Mouse (Mus musculus): ENCODE measurements around the gene Wnt16. TPM values are rescaled to one million over a fixed set of nuclear protein-coding genes. Genes with fewer than 3 reads are reported as not detected.

Gene Wnt16
- total and polyA plus RNA-seq, 2 experiments from 2014 or later: 0.90 to 1.3 TPM

DNA sequence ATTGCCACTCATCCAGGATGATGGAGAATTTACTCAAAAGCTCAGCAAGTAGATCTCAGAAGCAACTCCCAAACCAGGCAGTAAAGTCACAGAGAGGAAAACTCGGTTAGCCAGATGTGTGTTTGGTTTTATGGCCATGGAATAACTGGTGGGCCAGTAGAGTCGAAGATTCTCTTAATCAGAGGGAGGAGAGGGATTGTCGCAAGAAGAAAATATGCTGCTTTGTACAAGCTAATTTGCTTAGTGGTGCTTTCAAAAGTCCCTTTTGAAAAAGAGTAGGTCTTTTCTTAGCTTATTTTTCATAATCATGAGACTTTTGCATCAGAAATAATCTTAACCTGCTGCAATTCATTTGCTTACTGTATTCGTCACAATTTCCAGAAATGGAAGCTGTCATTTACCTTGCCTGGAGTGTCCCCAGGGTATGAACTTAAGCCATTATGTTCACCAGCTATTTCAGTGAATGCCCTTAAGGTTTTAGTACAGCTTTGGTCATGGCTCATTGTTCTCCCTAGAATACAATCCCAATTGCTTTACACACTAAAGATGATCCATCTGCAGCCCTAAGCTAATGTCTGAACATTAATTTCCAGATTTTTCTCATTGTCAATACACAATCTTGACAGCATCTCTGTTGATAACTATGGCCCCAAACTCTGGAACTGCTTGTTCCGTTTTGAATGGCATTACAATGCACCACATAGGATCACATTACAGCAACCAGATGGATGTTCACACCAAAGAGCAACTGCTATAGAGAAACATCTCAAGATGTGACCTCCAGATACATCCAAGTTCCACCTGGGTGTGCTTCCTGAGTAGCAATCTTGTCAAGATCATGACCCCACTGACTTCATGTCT lies 20.0 kb upstream of the Wnt16 start:
- 80% methylated on average over 5 of the region's 5 CpGs for WGBS
- TF ChIP-seq CTCF (IDR thresholded peaks at IDR 0.05; ENCODE audit: low read depth): no peak

DNA sequence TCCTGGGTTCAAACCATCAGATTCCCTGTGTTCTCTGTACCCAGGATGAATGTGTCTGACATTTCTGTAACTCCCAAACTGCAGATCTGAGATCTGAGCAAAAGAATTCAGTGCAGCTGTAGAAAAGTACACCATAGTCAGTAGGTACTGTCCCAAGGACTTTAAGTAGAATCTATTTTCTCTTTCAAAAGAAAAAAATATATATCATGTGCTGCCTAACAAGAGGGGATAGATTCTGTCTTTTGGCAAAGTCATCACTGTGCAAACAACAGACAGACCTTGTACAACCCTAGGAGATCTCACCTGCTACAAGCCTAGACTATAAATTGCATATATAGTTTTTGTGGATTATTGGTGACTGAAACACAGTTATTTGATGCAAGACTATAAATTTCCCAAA lies 19.4 kb upstream of the Wnt16 start:
- Histone ChIP-seq H3K27ac (no peak overlapping the region), H3K27me3 (ENCODE audit: insufficient read depth, low read length) (no peaks in the 10 kb centered on the region), H3K4me2 (ENCODE audit: low read depth, low read length) (no peak overlapping the region), H3K9ac (replicated peaks; ENCODE audit: low read length) (no peak overlapping the region), H3K4me1 (ENCODE audit: insufficient read depth, low read length) (no peaks in the 10 kb centered on the region), H3K36me3 (ENCODE audit: insufficient read depth, low read length) (no peaks in the 10 kb centered on the region), H3K4me3 (ENCODE audit: low read length) (no peak overlapping the region), H3K9me3 (ENCODE audit: low read length) (no peaks in the 10 kb centered on the region)
- TF ChIP-seq CTCF (IDR thresholded peaks at IDR 0.05; ENCODE audit: low read depth): no peak
- no peak for DNase-seq (ENCODE audit: low spot score)
- no peak for ATAC-seq

More for the DNA sequence above, 20.0 kb upstream of the Wnt16 start:
- no peak overlapping the region for H3K4me3 ChIP-seq (ENCODE audit: low read length)
- ATAC-seq (no peak), DNase-seq (ENCODE audit: low spot score) (no peak)
- no peaks in the 10 kb centered on the region for H3K36me3 ChIP-seq (ENCODE audit: insufficient read depth, low read length)
- H3K4me2 ChIP-seq (ENCODE audit: low read depth, low read length): no peak overlapping the region
- H3K9me3 ChIP-seq (ENCODE audit: low read length): no peaks in the 10 kb centered on the region
- H3K27ac ChIP-seq: no peak overlapping the region
- no peak overlapping the region for H3K9ac ChIP-seq (replicated peaks; ENCODE audit: low read length)
- no peaks in the 10 kb centered on the region for H3K4me1 ChIP-seq (ENCODE audit: insufficient read depth, low read length)
- H3K27me3 ChIP-seq (ENCODE audit: insufficient read depth, low read length): no peaks in the 10 kb centered on the region

- no peak for ATAC-seq
- TF ChIP-seq CTCF (IDR thresholded peaks at IDR 0.05; ENCODE audit: low read depth): no peak
- 82% methylated on average over 8 of the region's 8 CpGs for WGBS
Measured at GRCm38 (mm10) chr6:22269840-22270521, 18.0 kb upstream of the Wnt16 start.

GRCm38 (mm10) chr6:22277941-22278340 lies 10.1 kb upstream of the Wnt16 start:
- H3K36me3 ChIP-seq (ENCODE audit: insufficient read depth, low read length): no peaks in the 10 kb centered on the region
- ATAC-seq (no peak), DNase-seq (ENCODE audit: low spot score) (no peak)
- no peak overlapping the region for H3K4me2 ChIP-seq (ENCODE audit: low read depth, low read length)
- WGBS: 92% methylated on average over 3 of the region's 3 CpGs
- H3K9ac ChIP-seq (replicated peaks; ENCODE audit: low read length): no peak overlapping the region
- no peak for TF ChIP-seq CTCF (IDR thresholded peaks at IDR 0.05; ENCODE audit: low read depth)
- no peak overlapping the region for H3K4me3 ChIP-seq (ENCODE audit: low read length)
- H3K9me3 ChIP-seq (ENCODE audit: low read length): no peaks in the 10 kb centered on the region
- no peaks in the 10 kb centered on the region; the same call in 1 of the 2 replicates for H3K4me1 ChIP-seq (ENCODE audit: insufficient read depth, low read length)
- no peak overlapping the region for H3K27ac ChIP-seq
- H3K27me3 ChIP-seq (ENCODE audit: insufficient read depth, low read length): no peaks in the 10 kb centered on the region

More at GRCm38 (mm10) chr6:22269840-22270521, 18.0 kb upstream of the Wnt16 start:
- Histone ChIP-seq H3K9ac (replicated peaks; ENCODE audit: low read length) (no peak overlapping the region), H3K27me3 (ENCODE audit: insufficient read depth, low read length) (no peaks in the 10 kb centered on the region), H3K4me1 (ENCODE audit: insufficient read depth, low read length) (no peaks in the 10 kb centered on the region), H3K27ac (no peak overlapping the region), H3K9me3 (ENCODE audit: low read length) (no peaks in the 10 kb centered on the region), H3K4me2 (ENCODE audit: low read depth, low read length) (no peak overlapping the region), H3K36me3 (ENCODE audit: insufficient read depth, low read length) (no peaks in the 10 kb centered on the region), H3K4me3 (ENCODE audit: low read length) (no peak overlapping the region)
- no peak for DNase-seq (ENCODE audit: low spot score)

DNA sequence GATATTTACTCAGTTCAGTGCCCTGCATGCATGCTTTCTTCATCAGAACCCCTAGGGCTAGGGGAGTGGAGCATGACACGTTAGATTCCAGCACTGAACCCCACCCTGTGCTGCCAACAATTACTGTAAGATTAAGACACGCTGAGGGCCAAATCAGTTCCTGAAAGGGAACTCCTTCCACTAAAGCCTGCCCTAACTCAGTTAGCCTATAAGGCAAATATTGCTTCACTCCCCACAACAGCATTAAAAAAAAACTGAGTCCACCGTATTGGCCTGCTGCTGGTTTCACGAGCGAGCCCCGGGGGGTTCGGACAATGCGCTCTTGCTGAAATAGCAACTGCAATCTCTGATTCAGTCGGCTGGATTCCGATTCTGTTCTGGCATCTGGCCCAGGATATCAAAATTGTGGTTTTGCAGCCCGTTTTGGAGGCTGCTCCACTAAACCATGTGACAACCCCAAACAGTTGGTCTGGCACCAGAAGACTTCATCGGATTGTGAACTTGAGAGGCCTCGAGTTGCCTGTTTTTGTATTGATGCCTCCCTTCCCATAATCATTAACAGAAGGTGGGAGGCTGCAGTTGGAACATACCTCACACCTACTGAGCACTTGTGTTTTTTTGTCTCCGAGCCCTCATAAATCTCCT lies 7.7 kb upstream of the Wnt16 start:
- no peaks in the 10 kb centered on the region for H3K36me3 ChIP-seq (ENCODE audit: insufficient read depth, low read length)
- no peaks in the 10 kb centered on the region for H3K27me3 ChIP-seq (ENCODE audit: insufficient read depth, low read length)
- H3K4me1 ChIP-seq (ENCODE audit: insufficient read depth, low read length): no peaks in the 10 kb centered on the region; the same call in 1 of the 2 replicates
- no peaks in the 10 kb centered on the region for H3K9me3 ChIP-seq (ENCODE audit: low read length)
- H3K9ac ChIP-seq (replicated peaks; ENCODE audit: low read length): no peak overlapping the region
- 37% methylated on average over 14 of the region's 14 CpGs for WGBS
- H3K27ac ChIP-seq: no peak overlapping the region
- no peak for ATAC-seq
- TF ChIP-seq CTCF (IDR thresholded peaks at IDR 0.05; ENCODE audit: low read depth): no peak
- H3K4me2 ChIP-seq (ENCODE audit: low read depth, low read length): peak overlapping the region; percentile 36
- no peak overlapping the region for H3K4me3 ChIP-seq (ENCODE audit: low read length)
- peak; percentile 42 for DNase-seq (ENCODE audit: low spot score)

- Histone ChIP-seq H3K9ac (replicated peaks; ENCODE audit: low read length) (no peak overlapping the region), H3K9me3 (ENCODE audit: low read length) (no peaks in the 10 kb centered on the region), H3K4me3 (ENCODE audit: low read length) (no peak overlapping the region), H3K27me3 (ENCODE audit: insufficient read depth, low read length) (0 out of 2 replicates have a peak, but pooled peaks cover 6% of the 10 kb centered on the region), H3K27ac (no peak overlapping the region), H3K4me2 (ENCODE audit: low read depth, low read length) (no peak overlapping the region), H3K4me1 (ENCODE audit: insufficient read depth, low read length) (no peaks in the 10 kb centered on the region; the same call in 1 of the 2 replicates), H3K36me3 (ENCODE audit: insufficient read depth, low read length) (no peaks in the 10 kb centered on the region)
- DNase-seq (ENCODE audit: low spot score) (no peak), ATAC-seq (no peak)
- TF ChIP-seq CTCF (IDR thresholded peaks at IDR 0.05; ENCODE audit: low read depth): no peak
- 94% methylated on average over 4 of the region's 4 CpGs for WGBS
Measured at GRCm38 (mm10) chr6:22282405-22282804, 5.6 kb upstream of the Wnt16 start.

Data from hindbrain, postnatal 0 days (tissue).